Mouse (Mus musculus) kidney, postnatal 10 days (tissue): ENCODE results near the gene Zfhx3.
A peak's percentile ranks its signal among the peaks of the same experiment; 100 is the strongest.

Experiments used
- DNase-seq: peaks from one replicate; pipeline ENCODE4 v3.0.0; 2021; ENCODE audit warnings: mixed read lengths

The Zfhx3 gene

GRCm38 (mm10) chr8:108244636-108245494, 302.4 kb downstream of the Zfhx3 start:
- no peak for DNase-seq

- no peak for DNase-seq
Observed at GRCm38 (mm10) chr8:108245575-108245974, 303.1 kb downstream of the Zfhx3 start.

GRCm38 (mm10) chr8:108246035-108246933, 303.8 kb downstream of the Zfhx3 start:
- no peak for DNase-seq

- no peak for DNase-seq
Observed at GRCm38 (mm10) chr8:108246934-108247417, 304.5 kb downstream of the Zfhx3 start.

- DNase-seq = peak; percentile 20
Observed at GRCm38 (mm10) chr8:108264593-108265160, 322.2 kb downstream of the Zfhx3 start.

- DNase-seq = no peak
Observed at GRCm38 (mm10) chr8:108277960-108278359, 335.5 kb downstream of the Zfhx3 start.

GRCm38 (mm10) chr8:108281981-108282380, 339.5 kb downstream of the Zfhx3 start:
- no peak for DNase-seq

GRCm38 (mm10) chr8:108286117-108286516, 343.7 kb downstream of the Zfhx3 start:
- no peak for DNase-seq

- no peak for DNase-seq
Observed at GRCm38 (mm10) chr8:108300964-108301615, 358.6 kb downstream of the Zfhx3 start.

- no peak for DNase-seq
Observed at GRCm38 (mm10) chr8:108301654-108302053, 359.2 kb downstream of the Zfhx3 start.

GRCm38 (mm10) chr8:108305368-108305767, 362.9 kb downstream of the Zfhx3 start:
- peak; percentile 33 for DNase-seq

GRCm38 (mm10) chr8:108309525-108310246, 367.2 kb downstream of the Zfhx3 start:
- no peak for DNase-seq

GRCm38 (mm10) chr8:108315046-108315445, 372.6 kb downstream of the Zfhx3 start:
- DNase-seq = no peak

- DNase-seq = no peak
Observed at GRCm38 (mm10) chr8:108317532-108318093, 375.2 kb downstream of the Zfhx3 start.

GRCm38 (mm10) chr8:108327711-108328110, 385.3 kb downstream of the Zfhx3 start:
- DNase-seq = peak; percentile 11

- no peak for DNase-seq
Observed at GRCm38 (mm10) chr8:108348352-108348751, 405.9 kb downstream of the Zfhx3 start.

GRCm38 (mm10) chr8:108348776-108349175, 406.3 kb downstream of the Zfhx3 start:
- no peak for DNase-seq

- no peak for DNase-seq
Observed at GRCm38 (mm10) chr8:108355119-108355777, 412.8 kb downstream of the Zfhx3 start.

- DNase-seq = no peak
Observed at GRCm38 (mm10) chr8:108361402-108361801, 419.0 kb downstream of the Zfhx3 start.

GRCm38 (mm10) chr8:108362421-108362820, 420.0 kb downstream of the Zfhx3 start:
- DNase-seq = no peak

GRCm38 (mm10) chr8:108363435-108363834, 421.0 kb downstream of the Zfhx3 start:
- no peak for DNase-seq
